Mouse (Mus musculus): ENCODE measurements around the gene Prkn.

Prkn gene

DNA sequence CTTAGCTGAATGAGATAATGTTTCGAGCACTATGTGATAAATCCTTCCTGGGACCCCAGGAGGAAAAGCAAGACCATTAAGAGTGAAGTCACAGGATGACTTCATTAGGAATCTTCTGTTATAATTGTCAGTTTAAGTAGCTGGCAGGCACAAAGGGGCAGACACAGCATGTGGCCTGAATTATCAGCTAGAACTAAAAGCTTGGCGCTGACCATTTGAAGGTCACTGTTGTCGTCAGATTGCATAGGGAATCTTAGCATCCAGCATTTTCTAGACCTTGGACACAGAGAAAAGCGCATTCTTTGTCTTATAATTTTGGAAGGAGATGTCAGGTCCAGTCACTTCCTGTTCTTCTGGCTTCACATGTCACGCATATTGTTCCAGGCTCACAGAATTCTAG, 573.5 kb downstream of the Prkn start:
- DNase-seq, result no peak

GRCm38 (mm10) chr17:11414288-11414687, 574.1 kb downstream of the Prkn start:
- no peak for DNase-seq

GRCm38 (mm10) chr17:11417150-11417549, 577.0 kb downstream of the Prkn start:
- no peak for DNase-seq

- DNase-seq, result no peak
These were observed 579.3 kb downstream of the Prkn start for GRCm38 (mm10) chr17:11419484-11419883.

GRCm38 (mm10) chr17:11420839-11421238, 580.7 kb downstream of the Prkn start:
- DNase-seq, result no peak

DNA sequence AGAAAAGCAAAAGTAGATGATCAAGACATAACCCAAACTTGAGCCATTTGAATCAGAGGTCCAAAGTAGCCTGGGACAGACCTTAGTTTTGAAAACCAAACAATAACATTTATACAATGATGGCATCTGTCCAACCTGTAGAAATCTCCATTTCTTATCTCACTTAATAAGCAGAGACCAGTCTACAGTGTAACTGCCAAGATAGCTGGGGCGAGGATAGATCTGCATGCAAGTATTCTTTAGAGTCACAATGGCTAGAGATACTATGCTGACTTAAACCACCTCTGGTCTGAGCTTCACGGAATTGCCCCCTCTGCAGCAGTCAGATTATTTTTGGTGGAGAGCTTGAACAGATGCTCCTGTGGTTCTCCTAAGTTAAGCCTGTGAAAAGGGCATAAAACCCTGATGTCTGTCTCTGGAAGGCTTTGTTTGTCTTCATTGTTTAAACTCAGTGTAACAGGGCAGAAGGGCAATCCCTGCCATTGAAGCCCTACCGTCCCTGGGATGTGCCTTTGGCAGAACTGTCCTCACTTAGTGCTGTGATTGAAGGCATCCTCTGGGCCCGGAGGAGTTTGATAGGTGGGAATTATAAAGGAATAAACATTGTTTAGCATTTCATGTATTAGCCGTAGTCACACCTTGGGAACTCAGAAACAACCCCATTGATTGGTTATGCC, 581.2 kb downstream of the Prkn start:
- DNase-seq, result no peak

DNA sequence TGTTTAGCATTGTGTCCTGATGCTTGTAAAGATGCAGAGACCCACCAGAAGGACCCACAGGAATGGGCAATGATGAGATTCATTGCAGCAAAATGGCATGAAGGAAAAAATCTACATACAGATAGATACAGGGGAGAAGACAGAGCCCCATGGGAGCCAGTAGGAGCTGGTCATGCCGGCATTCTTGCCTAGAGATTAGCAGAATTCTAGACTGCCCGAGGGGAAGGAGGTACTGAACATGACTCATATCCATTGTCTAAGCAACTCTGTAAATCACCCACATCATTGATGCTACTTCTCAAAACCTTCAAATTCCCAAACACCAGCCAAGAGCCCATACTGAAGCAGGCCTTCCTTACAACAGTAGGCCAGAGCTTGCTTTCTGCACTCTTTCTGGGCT, 591.1 kb downstream of the Prkn start:
- DNase-seq, result no peak

DNA sequence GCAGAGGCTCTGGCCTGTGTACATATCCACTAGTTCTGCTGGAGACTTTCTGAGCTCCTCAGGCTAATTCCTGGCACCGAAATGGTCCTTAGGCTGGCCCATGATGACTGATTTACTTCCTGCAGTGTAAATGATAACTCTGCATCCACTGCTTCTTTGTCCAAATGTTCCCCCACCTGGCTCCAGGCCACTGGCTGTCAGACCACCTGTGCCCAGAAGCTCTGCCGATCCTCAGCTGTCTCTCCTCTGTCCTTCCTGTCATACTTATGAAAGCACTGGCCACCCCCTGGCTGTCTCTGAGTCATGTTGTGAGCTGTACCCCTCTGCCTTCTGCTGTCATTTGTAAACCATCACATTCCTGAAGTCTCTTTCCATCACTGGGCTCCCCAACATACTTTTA, 592.4 kb downstream of the Prkn start:
- DNase-seq, result no peak

DNA sequence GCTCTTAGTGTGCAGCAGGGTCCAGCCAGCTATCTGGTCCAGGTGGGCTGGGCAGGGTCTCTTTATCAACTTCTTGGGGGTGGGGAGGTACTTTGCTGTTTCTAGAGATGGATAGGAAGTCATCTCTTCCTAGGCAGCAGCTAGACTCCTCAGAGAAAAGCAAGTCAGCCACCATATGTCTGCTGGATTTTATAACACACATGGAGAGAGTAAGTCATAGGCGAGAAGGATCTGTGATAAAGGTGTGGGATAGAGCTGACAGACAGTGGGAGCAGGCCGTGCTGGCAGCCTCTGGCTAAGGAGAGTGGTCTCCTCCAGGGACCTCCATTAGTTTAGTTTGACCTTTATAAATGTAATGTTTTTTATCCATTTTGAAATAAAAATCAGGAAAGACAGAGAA, 622.5 kb downstream of the Prkn start:
- no peak for DNase-seq

- no peak for DNase-seq
These were observed 625.9 kb downstream of the Prkn start for GRCm38 (mm10) chr17:11466095-11466494.

GRCm38 (mm10) chr17:11468624-11469023, 628.4 kb downstream of the Prkn start:
- DNase-seq, result no peak

DNA sequence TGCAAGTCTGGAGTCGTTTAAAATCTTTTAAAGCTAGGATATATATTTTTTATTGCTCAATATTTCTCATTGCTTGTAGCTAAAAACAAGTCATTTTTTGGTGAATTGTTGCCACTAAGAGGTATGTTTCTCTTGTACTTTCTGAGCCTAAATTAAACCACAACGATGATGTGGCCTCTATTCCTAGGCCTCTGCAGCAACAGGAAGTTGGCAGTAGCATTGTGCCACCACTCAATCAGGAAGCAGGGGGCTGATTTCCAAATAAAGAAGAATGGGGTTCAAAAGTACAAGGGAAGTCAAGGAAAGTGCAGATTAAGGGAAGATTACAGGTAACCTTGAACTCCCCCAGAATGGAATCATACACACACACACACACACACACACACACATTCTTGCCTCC, 642.8 kb downstream of the Prkn start:
- no peak for DNase-seq

GRCm38 (mm10) chr17:11490051-11490450, 649.9 kb downstream of the Prkn start:
- DNase-seq, result no peak

GRCm38 (mm10) chr17:11502556-11502955, 662.4 kb downstream of the Prkn start:
- DNase-seq, result peak; percentile 4

GRCm38 (mm10) chr17:11504496-11504895, 664.3 kb downstream of the Prkn start:
- DNase-seq, result no peak

DNA sequence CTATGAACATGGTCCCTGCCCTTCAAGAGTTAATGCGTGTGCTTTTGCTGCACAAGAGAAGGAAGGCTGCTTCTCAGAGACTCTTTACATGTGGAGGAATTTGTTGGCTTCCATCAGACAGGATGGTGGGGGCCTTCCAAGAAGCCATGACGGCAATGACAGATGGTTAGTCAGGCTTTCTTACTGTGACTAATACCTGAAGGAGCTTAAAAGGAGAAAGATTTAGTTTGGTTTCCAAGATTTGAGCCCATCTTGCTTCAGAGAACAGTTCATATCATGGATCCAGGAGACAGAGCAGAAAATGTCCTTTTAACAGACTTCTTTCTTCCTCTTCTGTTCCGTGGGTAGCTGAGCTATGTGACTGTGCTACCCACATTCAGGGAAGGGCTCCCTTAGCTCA, 666.9 kb downstream of the Prkn start:
- DNase-seq, result no peak

GRCm38 (mm10) chr17:11510081-11510480, 669.9 kb downstream of the Prkn start:
- DNase-seq, result no peak

DNA sequence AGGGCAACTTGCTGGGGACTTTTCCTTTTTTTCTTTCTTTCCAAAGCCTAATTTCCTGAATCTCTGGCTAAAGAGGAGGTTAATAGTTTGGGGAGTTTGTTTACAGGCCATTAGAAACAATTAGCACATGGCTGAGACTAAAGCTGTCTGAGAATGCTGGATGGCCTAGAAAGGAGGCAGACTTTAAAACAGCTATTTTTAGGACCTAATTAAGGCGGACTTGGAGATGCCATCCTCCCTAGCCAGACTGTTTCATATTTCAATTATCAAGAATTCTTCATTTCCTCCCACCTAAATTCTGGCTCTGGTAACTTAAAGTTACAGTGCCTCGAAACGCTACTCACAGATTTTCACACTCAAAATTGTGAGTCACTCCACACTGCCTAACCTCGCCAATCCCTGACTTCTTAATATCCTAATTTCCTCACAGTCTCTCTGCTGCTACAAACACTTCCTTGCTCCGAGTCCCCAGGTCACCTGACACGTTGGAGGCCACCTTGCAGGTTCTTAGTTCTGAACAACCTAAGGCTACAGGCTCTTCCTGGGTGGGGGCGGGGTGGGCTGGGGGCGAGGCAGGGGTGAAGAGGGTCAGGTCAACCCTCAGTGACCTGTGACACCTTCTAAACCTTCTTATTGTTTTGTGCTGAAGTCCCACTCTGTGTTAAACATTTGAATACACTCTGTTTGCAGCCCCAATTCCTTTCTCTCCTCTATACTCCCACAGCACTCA, 674.0 kb downstream of the Prkn start:
- DNase-seq, result peak; percentile 46

DNA sequence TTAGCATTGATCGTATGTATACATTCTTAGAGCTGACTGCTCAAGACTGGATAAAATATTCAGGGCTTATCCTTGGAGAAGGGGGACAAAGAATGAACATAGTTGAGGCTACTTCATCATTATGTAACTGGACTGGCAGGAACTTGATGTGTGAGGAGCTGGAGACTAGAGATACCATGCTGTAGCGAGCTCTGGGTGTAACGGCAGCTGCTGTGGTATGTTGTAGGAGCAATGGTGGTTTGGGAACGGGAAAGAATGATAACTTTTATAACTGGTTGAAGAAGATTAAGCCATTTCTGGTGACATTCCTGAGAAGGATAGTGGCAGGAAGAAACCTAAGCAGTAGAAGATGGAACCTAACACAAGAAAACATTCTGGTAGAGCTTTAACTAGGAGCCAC, 675.4 kb downstream of the Prkn start:
- no peak for DNase-seq

DNA sequence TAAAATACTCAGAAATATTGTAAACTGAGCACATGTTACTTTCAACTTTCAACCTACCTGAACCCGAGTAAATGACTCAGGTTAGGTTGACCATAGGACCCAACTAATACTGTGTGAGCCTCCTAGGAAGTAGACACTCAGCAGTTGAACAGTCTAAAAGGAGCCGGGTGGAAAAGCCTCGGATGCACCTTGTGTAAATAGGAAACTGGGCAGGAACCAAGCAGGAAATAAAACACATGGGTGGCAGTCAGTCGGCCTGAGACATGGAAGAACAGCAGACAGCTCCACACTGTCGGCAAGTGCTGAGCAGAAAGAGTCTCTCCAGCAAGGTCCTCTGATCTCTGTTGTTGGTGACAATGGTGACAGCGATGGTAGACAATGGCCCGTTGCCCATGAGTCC, 676.0 kb downstream of the Prkn start:
- no peak for DNase-seq

DNA sequence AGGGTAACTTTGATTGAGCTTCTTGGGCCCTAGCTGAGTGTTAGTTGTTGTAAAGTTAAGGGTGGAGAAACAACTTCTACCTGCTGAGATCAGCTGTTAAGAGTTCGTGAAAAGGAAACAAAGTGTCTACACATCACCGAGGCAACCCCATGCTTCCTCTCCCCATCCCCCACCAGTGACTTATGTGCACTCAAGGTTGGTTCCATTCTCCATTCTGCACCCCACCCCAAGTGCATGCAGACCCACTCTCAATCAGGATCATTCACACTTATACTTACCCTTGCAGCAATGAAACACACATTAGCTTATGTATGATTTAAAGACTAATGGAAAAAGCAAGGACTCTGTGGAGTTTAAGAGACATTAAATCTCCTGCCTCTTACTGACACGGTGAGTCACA, 691.9 kb downstream of the Prkn start:
- DNase-seq, result no peak

GRCm38 (mm10) chr17:11532748-11533147, 692.6 kb downstream of the Prkn start:
- peak; percentile 46 for DNase-seq

- no peak for DNase-seq
These were observed 693.7 kb downstream of the Prkn start for GRCm38 (mm10) chr17:11533835-11534234.

- DNase-seq, result no peak
These were observed 698.6 kb downstream of the Prkn start for GRCm38 (mm10) chr17:11538826-11539225.

Measured in retina, postnatal 1 day (tissue).